Mouse (Mus musculus) hindbrain, embryonic 13.5 days (tissue): ENCODE data around the gene Ddc. TPM values are rescaled to one million over a fixed set of nuclear protein-coding genes. Genes with fewer than 3 reads are reported as not detected.

Experiments used
- ATAC-seq: fragments of 200-750 bp; cut with Nextera tagmentation; 2 replicates; pipeline ENCODE4 v1.8.0; 2017; ENCODE audit warnings: moderate TSS enrichment; ENCODE audit not compliant: low FRiP score
- H3K27ac ChIP-seq: fragments of 300-500 bp; sonication (generic); 2 replicates; pipeline ENCODE4 v1.5.1; 2015; ENCODE audit warnings: inconsistent platforms, mild to moderate bottlenecking, moderate library complexity
- H3K27me3 ChIP-seq: fragments of 300-500 bp; sonication (generic); 2 replicates; pipeline ENCODE4 v1.6.1; 2015; ENCODE audit warnings: mild to moderate bottlenecking, inconsistent platforms
- H3K36me3 ChIP-seq: fragments of 300-500 bp; sonication (generic); 2 replicates; pipeline ENCODE4 v1.6.1; 2015; ENCODE audit warnings: mild to moderate bottlenecking, inconsistent platforms
- H3K4me1 ChIP-seq: fragments of 300-500 bp; sonication (generic); replicated peaks from 2 replicates; pipeline ENCODE4 v1.6.1; 2015; ENCODE audit warnings: inconsistent platforms
- H3K4me2 ChIP-seq: fragments of 300-500 bp; sonication (generic); 2 replicates; pipeline ENCODE4 v1.6.1; 2015; ENCODE audit warnings: inconsistent platforms, mild to moderate bottlenecking, moderate library complexity
- H3K4me3 ChIP-seq: fragments of 300-500 bp; sonication (generic); 2 replicates; pipeline ENCODE4 v1.5.1; 2015; ENCODE audit warnings: mild to moderate bottlenecking, inconsistent platforms
- H3K9ac ChIP-seq: fragments of 300-500 bp; sonication (generic); 2 replicates; pipeline ENCODE4 v1.6.1; 2015; ENCODE audit warnings: mild to moderate bottlenecking, inconsistent platforms
- H3K9me3 ChIP-seq: fragments of 300-500 bp; sonication (generic); 2 replicates; pipeline ENCODE4 v1.6.1; 2016; ENCODE audit warnings: inconsistent platforms
- WGBS: fragments of 180-500 bp; shearing (Covaris S2); methylation state at CpG from one replicate; pipeline ENCODE4 v1.1.7; 2015; 5-methylcytosine and 5-hydroxymethylcytosine counted together
- polyA plus RNA-seq: library from polyadenylated mRNA; unstranded; fragments of >200 nt; fragmentation: Nextera tagmentation; extraction: Ambion mirVana; gene quantifications from 2 replicates; pipeline ENCODE4 v1.2.1, GENCODE M21; 2015

Gene Ddc
- polyA plus RNA-seq, 1 experiment from 2014 or later: 5.8 TPM

DNA sequence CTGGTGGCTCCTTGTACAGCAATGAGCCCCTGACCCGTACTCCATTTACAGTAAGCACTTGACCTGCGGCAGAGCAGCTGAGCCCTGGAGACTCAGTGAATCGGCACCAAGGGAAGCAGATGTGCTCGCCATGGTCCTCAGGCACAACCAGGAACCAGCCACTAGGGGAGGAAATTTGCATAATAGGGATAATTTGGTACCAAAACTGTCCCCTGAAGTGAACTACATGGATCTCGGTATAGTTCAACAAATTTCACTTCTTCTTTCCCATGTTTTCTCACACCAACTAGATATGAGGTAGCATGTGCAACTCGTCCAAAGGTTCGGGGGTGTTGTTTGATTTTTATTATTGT, 121.1 kb downstream of the Ddc start:
- H3K27ac ChIP-seq: no peak overlapping the region
- no peaks in the 10 kb centered on the region for H3K27me3 ChIP-seq
- WGBS: 84% methylated on average over 7 of the region's 7 CpGs
- no peaks in the 10 kb centered on the region for H3K36me3 ChIP-seq
- no peaks in the 10 kb centered on the region for H3K4me1 ChIP-seq
- H3K4me3 ChIP-seq: no peak overlapping the region
- ATAC-seq: no peak
- H3K9me3 ChIP-seq: no peaks in the 10 kb centered on the region
- H3K9ac ChIP-seq: no peak overlapping the region
- H3K4me2 ChIP-seq: no peak overlapping the region

DNA sequence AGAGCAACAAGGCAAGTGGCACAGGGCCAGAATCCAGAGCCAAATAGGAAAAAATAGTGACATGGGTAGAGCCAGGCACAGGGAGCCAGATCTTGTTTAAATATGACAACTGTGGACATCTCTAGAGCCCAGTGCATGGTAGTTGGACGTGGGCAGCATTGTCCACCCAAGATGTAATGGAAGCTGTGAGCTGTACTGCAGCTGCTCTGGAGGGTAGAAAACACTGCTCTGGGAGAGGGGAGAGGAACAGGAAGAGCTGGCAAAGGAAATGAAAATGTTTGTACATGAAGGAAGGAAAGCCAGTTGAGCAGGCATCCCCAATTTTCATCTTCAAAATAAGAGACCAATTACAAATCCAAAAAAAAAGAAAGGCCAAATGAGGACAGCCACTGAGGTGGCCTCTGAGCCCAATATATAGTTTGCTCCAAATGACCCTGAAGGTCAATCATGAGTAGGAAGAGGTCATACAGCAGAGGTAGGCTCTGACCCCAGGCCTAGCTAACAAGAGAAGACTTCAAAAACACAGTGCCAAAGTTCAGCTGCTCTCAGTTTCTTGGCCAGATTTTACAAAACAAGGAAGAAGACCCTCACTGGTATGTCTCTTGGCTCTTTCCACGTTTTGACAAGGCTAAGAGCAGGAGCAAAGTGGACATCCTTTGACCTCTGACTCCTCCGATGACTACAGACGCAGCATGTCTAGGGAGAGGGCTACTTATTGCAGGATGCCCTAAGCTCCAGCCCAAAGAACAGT, 121.7 kb downstream of the Ddc start:
- H3K36me3 ChIP-seq: no peaks in the 10 kb centered on the region
- no peak overlapping the region for H3K4me2 ChIP-seq
- H3K4me1 ChIP-seq: no peaks in the 10 kb centered on the region
- H3K27ac ChIP-seq: no peak overlapping the region
- H3K4me3 ChIP-seq: no peak overlapping the region
- no peaks in the 10 kb centered on the region for H3K9me3 ChIP-seq
- H3K9ac ChIP-seq: no peak overlapping the region
- no peak for ATAC-seq
- 79% methylated on average over 4 of the region's 4 CpGs for WGBS
- H3K27me3 ChIP-seq: no peaks in the 10 kb centered on the region

DNA sequence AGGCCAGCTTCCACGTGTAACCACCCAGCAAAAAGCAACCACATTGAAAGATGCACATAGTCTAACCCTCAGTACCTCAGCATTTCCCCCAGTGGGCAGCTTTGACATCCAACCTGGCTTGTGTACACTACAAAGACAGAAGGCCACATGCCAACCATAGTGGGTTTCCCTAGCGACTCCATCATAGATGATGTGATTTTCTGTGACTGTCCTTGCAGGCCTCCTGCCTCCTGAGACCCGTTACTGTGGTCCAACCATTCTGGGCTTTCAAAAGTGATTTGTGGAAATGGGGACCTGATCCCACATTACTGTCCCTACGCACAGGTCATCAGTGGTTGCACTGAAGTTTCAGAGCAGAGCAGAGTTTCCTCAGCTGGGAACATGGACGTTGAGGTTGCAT, 123.1 kb downstream of the Ddc start:
- H3K9ac ChIP-seq: no peak overlapping the region
- H3K4me1 ChIP-seq: no peaks in the 10 kb centered on the region
- H3K27ac ChIP-seq: no peak overlapping the region
- no peak overlapping the region for H3K4me2 ChIP-seq
- ATAC-seq: no peak
- H3K36me3 ChIP-seq: no peaks in the 10 kb centered on the region
- H3K9me3 ChIP-seq: no peaks in the 10 kb centered on the region
- H3K4me3 ChIP-seq: no peak overlapping the region
- H3K27me3 ChIP-seq: no peaks in the 10 kb centered on the region
- 92% methylated on average over 5 of the region's 5 CpGs for WGBS

DNA sequence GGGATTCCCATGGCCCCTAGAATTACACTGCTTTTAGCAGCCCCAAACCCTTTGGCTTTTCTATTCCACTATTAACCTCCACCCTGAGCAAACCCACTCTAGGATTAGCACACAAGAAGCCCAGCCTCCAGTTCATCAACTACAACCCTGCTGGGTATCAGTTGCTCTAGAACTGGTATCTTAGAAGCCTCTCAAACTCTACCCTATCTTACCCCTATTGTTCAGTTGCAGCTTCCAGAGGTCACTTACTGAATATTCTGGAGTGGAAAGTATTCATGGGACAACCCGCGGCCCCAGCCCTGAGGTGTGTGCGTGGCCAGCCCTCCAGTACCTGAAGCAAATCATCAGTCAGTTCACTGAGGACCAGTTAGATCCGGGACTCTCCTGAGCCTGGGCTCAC, 123.6 kb downstream of the Ddc start:
- Histone ChIP-seq H3K36me3 (no peaks in the 10 kb centered on the region), H3K9ac (no peak overlapping the region), H3K4me1 (no peaks in the 10 kb centered on the region), H3K27ac (no peak overlapping the region), H3K4me3 (no peak overlapping the region), H3K9me3 (no peaks in the 10 kb centered on the region), H3K4me2 (no peak overlapping the region), H3K27me3 (no peaks in the 10 kb centered on the region)
- no peak for ATAC-seq
- WGBS: 95% methylated on average over 4 of the region's 4 CpGs

DNA sequence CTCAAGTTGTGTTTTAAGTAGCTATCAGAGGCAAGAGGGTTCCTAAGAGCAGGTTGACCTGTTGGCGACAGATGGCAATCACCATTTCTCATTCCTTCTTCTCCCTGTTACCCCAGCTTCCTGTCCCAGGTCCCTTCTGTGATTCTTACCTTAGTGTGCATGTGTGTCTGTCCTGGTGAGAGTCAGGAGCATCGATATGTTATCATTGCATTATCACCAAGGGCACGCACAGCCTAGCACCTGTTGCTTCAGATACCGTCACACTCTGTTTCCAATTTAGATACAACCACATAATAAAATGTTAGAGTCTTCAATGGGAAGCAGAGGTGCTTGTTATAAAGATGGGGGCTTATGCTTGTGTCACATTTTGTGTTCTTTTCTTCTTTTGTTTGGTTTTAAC, 125.7 kb downstream of the Ddc start:
- H3K9ac ChIP-seq: no peak overlapping the region
- H3K27ac ChIP-seq: no peak overlapping the region
- H3K4me3 ChIP-seq: no peak overlapping the region
- ATAC-seq: no peak
- no peaks in the 10 kb centered on the region for H3K9me3 ChIP-seq
- H3K27me3 ChIP-seq: no peaks in the 10 kb centered on the region
- no peaks in the 10 kb centered on the region for H3K36me3 ChIP-seq
- H3K4me2 ChIP-seq: no peak overlapping the region
- 95% methylated on average over 4 of the region's 4 CpGs for WGBS
- H3K4me1 ChIP-seq: no peaks in the 10 kb centered on the region

DNA sequence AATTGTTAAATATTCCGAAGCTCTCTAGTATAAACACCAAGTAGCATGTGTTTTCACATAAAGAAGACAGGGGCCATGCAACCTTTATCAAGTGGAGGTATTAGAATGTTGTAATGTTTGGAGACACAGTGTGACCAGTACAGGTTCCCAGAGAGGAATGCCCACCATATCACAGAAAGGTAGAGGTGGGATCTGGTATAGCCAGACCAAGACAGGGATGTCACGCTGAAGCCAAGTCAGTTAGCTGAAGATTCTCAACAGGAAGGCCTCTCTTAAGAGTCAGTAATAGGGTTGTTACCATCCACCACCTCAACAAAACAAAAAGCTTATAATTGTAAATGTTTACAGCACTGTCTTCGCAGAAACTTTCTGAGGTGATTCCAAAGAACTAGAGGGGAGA, 127.3 kb downstream of the Ddc start:
- Histone ChIP-seq H3K27me3 (no peaks in the 10 kb centered on the region), H3K9ac (no peak overlapping the region), H3K36me3 (no peaks in the 10 kb centered on the region), H3K4me1 (no peaks in the 10 kb centered on the region), H3K27ac (no peak overlapping the region), H3K4me3 (no peak overlapping the region), H3K4me2 (no peak overlapping the region), H3K9me3 (no peaks in the 10 kb centered on the region)
- ATAC-seq: no peak
- WGBS: 96% methylated on average over 3 of the region's 3 CpGs

DNA sequence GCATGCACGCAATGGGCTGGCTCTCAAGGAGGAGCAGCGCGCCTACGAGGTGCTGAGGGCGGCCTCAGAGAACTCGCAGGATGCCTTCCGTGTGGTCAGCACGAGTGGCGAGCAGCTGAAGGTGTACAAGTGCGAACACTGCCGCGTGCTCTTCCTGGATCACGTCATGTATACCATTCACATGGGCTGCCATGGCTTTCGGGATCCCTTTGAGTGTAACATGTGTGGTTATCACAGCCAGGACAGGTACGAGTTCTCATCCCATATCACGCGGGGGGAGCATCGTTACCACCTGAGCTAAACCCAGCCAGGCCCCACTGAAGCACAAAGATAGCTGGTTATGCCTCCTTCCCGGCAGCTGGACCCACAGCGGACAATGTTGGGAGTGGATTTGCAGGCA, 128.7 kb downstream of the Ddc start:
- H3K4me2 ChIP-seq: no peak overlapping the region
- no peak overlapping the region for H3K4me3 ChIP-seq
- no peaks in the 10 kb centered on the region for H3K4me1 ChIP-seq
- no peak overlapping the region for H3K27ac ChIP-seq
- WGBS: 95% methylated on average over 20 of the region's 20 CpGs
- H3K9me3 ChIP-seq: no peaks in the 10 kb centered on the region
- no peak for ATAC-seq
- no peaks in the 10 kb centered on the region for H3K36me3 ChIP-seq
- H3K27me3 ChIP-seq: no peaks in the 10 kb centered on the region
- H3K9ac ChIP-seq: no peak overlapping the region

DNA sequence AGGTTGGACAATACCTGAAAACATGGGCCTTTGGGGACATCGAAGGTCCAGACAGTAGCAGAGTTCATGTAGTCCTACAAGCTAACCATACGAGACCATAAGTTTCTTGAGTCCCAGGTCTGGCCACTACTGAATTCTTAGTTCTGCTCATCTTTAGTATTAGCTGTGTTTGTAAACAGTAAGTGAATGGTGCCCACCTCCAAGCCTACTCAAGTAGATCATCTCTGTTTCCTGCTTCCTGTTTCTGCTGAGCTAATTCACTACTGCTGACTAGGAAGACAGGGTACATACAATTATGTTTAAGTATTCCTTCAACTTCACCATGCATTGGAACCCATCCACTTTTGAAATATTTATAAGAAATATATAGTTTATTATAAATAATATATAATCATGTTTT, 129.9 kb downstream of the Ddc start:
- ATAC-seq: no peak
- Histone ChIP-seq H3K4me1 (no peaks in the 10 kb centered on the region), H3K27ac (no peak overlapping the region), H3K27me3 (no peaks in the 10 kb centered on the region), H3K36me3 (no peaks in the 10 kb centered on the region), H3K9me3 (no peaks in the 10 kb centered on the region), H3K4me2 (no peak overlapping the region), H3K9ac (no peak overlapping the region), H3K4me3 (no peak overlapping the region)
- 91% methylated on average over 2 of the region's 2 CpGs for WGBS

DNA sequence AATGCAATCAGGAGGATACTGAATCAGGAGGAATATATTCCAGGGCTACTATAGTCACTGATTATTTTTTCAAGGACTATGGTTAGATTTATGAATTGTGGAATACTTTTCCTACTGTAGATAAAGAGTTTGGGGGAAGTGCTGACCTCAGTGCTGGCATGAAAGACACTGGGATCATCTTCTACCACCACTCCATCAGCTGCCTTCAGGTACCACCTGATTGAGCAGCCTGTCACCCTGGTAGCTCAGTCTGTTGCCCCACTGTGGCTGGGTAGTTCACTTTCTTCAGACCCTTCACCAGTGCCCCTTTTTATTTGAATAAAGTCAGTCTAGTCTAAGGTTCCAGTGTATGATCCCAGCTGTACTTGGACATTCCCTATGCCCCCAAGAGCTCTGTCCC, 131.2 kb downstream of the Ddc start:
- Histone ChIP-seq H3K9me3 (no peaks in the 10 kb centered on the region), H3K4me2 (no peak overlapping the region), H3K4me1 (no peaks in the 10 kb centered on the region), H3K27me3 (no peaks in the 10 kb centered on the region), H3K4me3 (no peak overlapping the region), H3K36me3 (no peaks in the 10 kb centered on the region), H3K9ac (no peak overlapping the region), H3K27ac (no peak overlapping the region)
- ATAC-seq: no peak

DNA sequence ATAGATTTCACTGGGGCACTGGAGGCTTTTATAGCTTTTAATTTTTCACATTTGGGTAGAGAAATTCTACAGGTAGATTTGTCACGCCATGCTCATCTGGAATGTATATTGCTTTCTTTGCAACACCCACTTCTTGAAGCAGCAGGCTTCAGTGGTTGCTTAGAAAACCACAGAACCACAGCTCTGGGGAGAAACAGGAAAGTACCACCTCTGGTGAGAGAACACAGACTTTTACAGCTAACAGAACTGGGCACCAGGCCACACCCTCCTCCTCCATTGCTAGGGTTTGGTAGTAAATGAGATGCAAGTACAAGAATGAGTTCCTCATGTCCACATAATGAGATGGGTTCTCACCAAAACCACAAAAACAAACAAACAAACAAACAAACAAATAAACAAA, 131.8 kb downstream of the Ddc start:
- Histone ChIP-seq H3K27me3 (no peaks in the 10 kb centered on the region), H3K27ac (no peak overlapping the region), H3K36me3 (no peaks in the 10 kb centered on the region), H3K4me2 (no peak overlapping the region), H3K9me3 (no peaks in the 10 kb centered on the region), H3K4me3 (no peak overlapping the region), H3K4me1 (no peaks in the 10 kb centered on the region), H3K9ac (no peak overlapping the region)
- ATAC-seq: no peak
- WGBS: 100% methylated on average over 1 of the region's 1 CpGs

DNA sequence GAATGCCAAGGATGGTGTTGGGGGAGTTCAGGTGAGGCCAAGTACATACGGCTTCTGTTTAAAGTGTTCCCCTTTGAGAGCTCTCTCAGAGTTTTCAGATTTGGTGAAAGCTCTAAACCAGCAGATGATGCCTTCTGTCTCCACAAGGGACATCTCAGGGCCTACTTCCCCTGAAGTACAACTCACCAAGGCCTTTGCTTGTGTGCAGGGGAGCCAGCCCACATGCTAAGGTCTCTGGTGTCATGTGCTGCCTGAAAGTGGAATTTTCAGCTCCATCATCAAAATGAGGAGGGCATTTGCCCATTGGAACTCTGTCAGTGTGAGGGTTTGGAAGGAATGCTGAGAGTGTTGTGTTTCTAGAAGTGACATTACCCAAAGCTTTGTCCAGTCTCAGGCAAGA, 132.5 kb downstream of the Ddc start:
- H3K9ac ChIP-seq: no peak overlapping the region
- H3K9me3 ChIP-seq: no peaks in the 10 kb centered on the region
- H3K27me3 ChIP-seq: no peaks in the 10 kb centered on the region
- no peak overlapping the region for H3K4me3 ChIP-seq
- H3K4me2 ChIP-seq: no peak overlapping the region
- WGBS: 84% methylated on average over 1 of the region's 1 CpGs
- no peaks in the 10 kb centered on the region for H3K4me1 ChIP-seq
- H3K27ac ChIP-seq: no peak overlapping the region
- ATAC-seq: no peak
- H3K36me3 ChIP-seq: no peaks in the 10 kb centered on the region
